Comparison of ENCODE assay signal across 7 mouse cellular contexts in genomic region chr11:56593435-56593834, GRCm38 (mm10).
DNase-seq lines count a peak whose midpoint lies in the region; ATAC-seq lines count a peak whose summit lies in the region.
"Not testable (repeated sequence)": the region's sequence is repeated elsewhere in the genome, so short reads cannot be mapped to it uniquely, and the experiment has no call there.

No protein-coding gene starts in this region.

- peak; percentile 78 for ATAC-seq in forebrain, embryonic 11.5 days (replicated peaks; ENCODE audit: low FRiP score)
- peak; percentile 63; the same call in 1 of the 2 replicates for ATAC-seq in heart, embryonic 11.5 days (replicated peaks; ENCODE audit: insufficient number of reproducible peaks, low FRiP score, low TSS enrichment)
- ATAC-seq in hindbrain, embryonic 12.5 days (ENCODE audit: low FRiP score): 0 out of 2 replicates have a peak, but pooled peaks have one; percentile 61
- ATAC-seq in limb, embryonic 11.5 days (ENCODE audit: insufficient number of reproducible peaks, low FRiP score, low TSS enrichment, low read depth): peak; percentile 85
- ATAC-seq in lung, embryonic 16.5 days (ENCODE audit: low read depth): peak; percentile 62; the same call in 1 of the 2 replicates
- ATAC-seq in neural tube, embryonic 12.5 days (ENCODE audit: low FRiP score, low read depth): 0 out of 2 replicates have a peak, but pooled peaks have one; percentile 72
- ATAC-seq in stomach, embryonic 16.5 days (ENCODE audit: insufficient read depth, low FRiP score): peak; percentile 76; the same call in 1 of the 2 replicates

- H3K36me3 ChIP-seq in forebrain, embryonic 11.5 days (ENCODE audit: control insufficient read depth, insufficient read depth, low read length); heart, embryonic 11.5 days (ENCODE audit: control insufficient read depth, insufficient read depth, low read length); hindbrain, embryonic 12.5 days; limb, embryonic 11.5 days (ENCODE audit: control insufficient read depth, insufficient read depth, low read length); lung, embryonic 16.5 days (ENCODE audit: control insufficient read depth, insufficient read depth, low read length); neural tube, embryonic 12.5 days; stomach, embryonic 16.5 days (ENCODE audit: control insufficient read depth, insufficient read depth, low read length): not testable (repeated sequence)

- H3K4me2 ChIP-seq in forebrain, embryonic 11.5 days (ENCODE audit: low read depth, low read length, severe bottlenecking); heart, embryonic 11.5 days; hindbrain, embryonic 12.5 days (replicated peaks); limb, embryonic 11.5 days (ENCODE audit: low read depth, severe bottlenecking); lung, embryonic 16.5 days (ENCODE audit: low read depth, low read length); neural tube, embryonic 12.5 days (replicated peaks); stomach, embryonic 16.5 days (ENCODE audit: low read depth, low read length): not testable (repeated sequence)

- H3K27me3 ChIP-seq in forebrain, embryonic 11.5 days (ENCODE audit: control insufficient read depth, insufficient read depth, low read length); heart, embryonic 11.5 days (ENCODE audit: control insufficient read depth, insufficient read depth, low read length); hindbrain, embryonic 12.5 days; limb, embryonic 11.5 days (ENCODE audit: control insufficient read depth, insufficient read depth, low read length); lung, embryonic 16.5 days (ENCODE audit: control insufficient read depth, insufficient read depth, low read depth, low read length); neural tube, embryonic 12.5 days (replicated peaks); stomach, embryonic 16.5 days (ENCODE audit: control insufficient read depth, insufficient read depth, low read length): not testable (repeated sequence)

- not testable (repeated sequence) for H3K4me3 ChIP-seq in forebrain, embryonic 11.5 days (ENCODE audit: low read depth, low read length); heart, embryonic 11.5 days (ENCODE audit: low read depth, low read length); hindbrain, embryonic 12.5 days; limb, embryonic 11.5 days (ENCODE audit: low read depth, low read length); lung, embryonic 16.5 days (ENCODE audit: low read length); neural tube, embryonic 12.5 days; stomach, embryonic 16.5 days (replicated peaks; ENCODE audit: low read length)

- not testable (repeated sequence) for DNase-seq in forebrain, embryonic 11.5 days (ENCODE audit: low spot score); limb, embryonic 11.5 days (ENCODE audit: low spot score)

- H3K4me1 ChIP-seq in forebrain, embryonic 11.5 days (replicated peaks; ENCODE audit: control insufficient read depth, insufficient read depth, low read length); heart, embryonic 11.5 days (ENCODE audit: control insufficient read depth, insufficient read depth, low read length); hindbrain, embryonic 12.5 days; limb, embryonic 11.5 days (ENCODE audit: control insufficient read depth, insufficient read depth, low read length); lung, embryonic 16.5 days (replicated peaks; ENCODE audit: control insufficient read depth, insufficient read depth, low read length); neural tube, embryonic 12.5 days; stomach, embryonic 16.5 days (ENCODE audit: control insufficient read depth, insufficient read depth, low read length): not testable (repeated sequence)

- not testable (repeated sequence) for H3K27ac ChIP-seq in forebrain, embryonic 11.5 days (ENCODE audit: low read depth, low read length); heart, embryonic 11.5 days (ENCODE audit: low read depth, low read length); hindbrain, embryonic 12.5 days; limb, embryonic 11.5 days (replicated peaks; ENCODE audit: low read depth, low read length); lung, embryonic 16.5 days (ENCODE audit: low read length); neural tube, embryonic 12.5 days; stomach, embryonic 16.5 days (ENCODE audit: low read length)

- 82% methylated on average over 2 of the region's 6 CpGs for WGBS in forebrain, embryonic 11.5 days
- 73% methylated on average over 2 of the region's 6 CpGs for WGBS in heart, embryonic 11.5 days (ENCODE audit: insufficient replicate concordance)
- WGBS in hindbrain, embryonic 12.5 days: 76% methylated on average over 2 of the region's 6 CpGs
- WGBS in limb, embryonic 11.5 days: 78% methylated on average over 2 of the region's 6 CpGs
- WGBS in lung, embryonic 16.5 days: 64% methylated on average over 2 of the region's 6 CpGs
- WGBS in neural tube, embryonic 12.5 days: 88% methylated on average over 3 of the region's 6 CpGs
- 69% methylated on average over 2 of the region's 6 CpGs for WGBS in stomach, embryonic 16.5 days

- H3K9me3 ChIP-seq in forebrain, embryonic 11.5 days (ENCODE audit: control insufficient read depth, low read length); heart, embryonic 11.5 days (replicated peaks; ENCODE audit: control insufficient read depth, low read length); hindbrain, embryonic 12.5 days (replicated peaks); limb, embryonic 11.5 days (ENCODE audit: control insufficient read depth, low read length); lung, embryonic 16.5 days (ENCODE audit: control insufficient read depth, low read length); neural tube, embryonic 12.5 days; stomach, embryonic 16.5 days (replicated peaks; ENCODE audit: control insufficient read depth, low read length): not testable (repeated sequence)

- not testable (repeated sequence) for H3K9ac ChIP-seq in forebrain, embryonic 11.5 days (ENCODE audit: low read length); heart, embryonic 11.5 days (ENCODE audit: low read depth, low read length); hindbrain, embryonic 12.5 days; limb, embryonic 11.5 days (ENCODE audit: low read length); lung, embryonic 16.5 days (ENCODE audit: low read length); neural tube, embryonic 12.5 days; stomach, embryonic 16.5 days (ENCODE audit: low read length)
